Mouse (Mus musculus) A20 (cell line): Measurements from ENCODE around the gene Ube2q2.
"Not testable (repeated sequence)": the region's sequence is repeated elsewhere in the genome, so short reads cannot be mapped to it uniquely, and the experiment has no call there.

Experiments
- DNase-seq: peaks from one replicate; pipeline ENCODE4 v3.0.0-alpha.2; 2011; ENCODE audit warnings: low read depth, low spot score

The Ube2q2 gene

DNA sequence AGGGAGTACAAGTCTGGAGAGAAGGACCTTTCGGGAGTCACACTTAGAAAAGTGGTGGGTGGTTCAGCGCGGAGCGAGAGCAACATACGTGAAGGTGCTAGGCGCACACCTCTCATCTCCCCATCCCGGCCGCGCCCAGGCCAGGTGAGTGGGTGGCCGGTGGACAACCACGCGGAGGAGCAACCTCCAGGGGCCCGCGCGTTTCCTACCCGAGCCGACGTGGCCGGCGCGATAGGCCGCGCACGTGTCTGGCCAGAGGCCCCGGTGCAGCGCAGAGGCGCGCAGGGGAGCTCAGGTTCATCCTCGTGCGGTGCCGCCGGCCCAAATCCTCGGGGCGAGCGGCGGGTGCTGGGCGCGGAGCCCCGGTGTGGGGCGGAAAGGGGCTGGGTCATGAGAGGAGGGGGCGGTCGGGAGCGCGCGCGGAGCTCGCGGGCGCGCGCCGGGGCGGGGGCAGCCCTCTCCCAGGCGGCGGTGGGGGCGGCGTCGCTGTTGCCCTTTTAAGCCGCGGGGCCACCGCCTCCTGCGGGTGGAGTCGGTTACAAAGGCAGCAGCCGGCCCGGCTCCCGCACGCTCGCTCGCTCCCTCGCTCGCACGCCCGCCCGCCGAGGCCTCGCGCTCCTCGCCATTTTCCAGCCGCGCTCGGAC is at the start of gene Ube2q2:
TSS of gene Ube2q2 (plus strand) at position 1 of the 645 bp plus-strand sequence.
- DNase-seq, result peak; percentile 89

DNA sequence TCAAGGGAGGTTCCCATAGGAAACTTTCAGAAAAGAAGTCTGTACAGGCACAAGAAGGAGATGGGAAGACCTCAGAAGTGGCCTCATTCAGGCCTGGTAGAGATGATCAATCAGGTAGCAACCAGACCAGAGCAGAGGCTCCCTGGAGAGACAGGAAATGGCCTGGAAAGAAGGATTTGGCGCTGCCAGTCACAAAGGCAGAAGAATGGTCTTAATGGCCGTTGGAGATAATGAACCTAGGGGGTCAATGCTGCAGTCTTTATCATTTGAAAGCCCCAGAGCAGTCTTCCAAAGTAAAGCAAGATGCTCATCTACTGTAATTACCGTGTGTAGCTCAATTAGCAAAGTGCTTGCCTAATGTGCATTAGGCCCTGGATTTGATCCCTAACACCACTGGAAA is 47.5 kb upstream of the Ube2q2 start:
- DNase-seq, result no peak

DNA sequence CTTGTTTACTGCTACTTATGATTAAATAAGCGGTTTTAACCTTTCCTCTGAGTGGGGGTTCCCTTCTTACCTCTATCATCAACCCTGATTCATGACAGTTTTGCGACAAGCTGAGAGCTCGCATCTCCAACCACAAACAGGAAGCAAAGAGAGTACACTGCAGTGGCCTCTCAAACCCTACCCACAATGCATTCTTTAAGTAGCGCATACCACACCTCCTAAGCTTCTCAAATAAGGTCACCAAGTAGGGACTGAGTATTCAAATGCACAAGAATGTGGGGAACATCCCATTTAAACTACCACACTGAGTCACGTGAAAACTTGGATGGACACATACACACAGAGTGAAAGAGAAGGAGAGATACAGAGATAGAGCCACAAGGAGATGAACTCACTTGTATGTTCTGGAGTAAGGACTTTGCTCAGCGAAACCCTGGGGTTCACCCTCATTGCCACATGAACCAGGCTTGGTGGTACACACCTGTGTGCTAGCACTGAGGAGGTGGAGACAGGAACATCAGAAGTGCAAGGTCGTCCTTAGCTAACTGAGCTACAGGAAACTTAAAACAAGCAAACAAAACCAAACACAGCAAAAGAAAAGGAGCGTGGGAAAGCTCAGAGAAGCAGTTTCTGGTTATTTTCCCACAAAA is 46.3 kb upstream of the Ube2q2 start:
- no peak for DNase-seq

- DNase-seq, result no peak
These were observed 45.6 kb upstream of the Ube2q2 start for GRCm38 (mm10) chr9:55102931-55103630.

- peak; percentile 89 for DNase-seq
These were observed 38.4 kb upstream of the Ube2q2 start for GRCm38 (mm10) chr9:55110059-55110834.

- not testable (repeated sequence) for DNase-seq
These were observed 37.8 kb upstream of the Ube2q2 start for GRCm38 (mm10) chr9:55110835-55111217.

- no peak for DNase-seq
These were observed 33.9 kb upstream of the Ube2q2 start for GRCm38 (mm10) chr9:55114752-55115151.

DNA sequence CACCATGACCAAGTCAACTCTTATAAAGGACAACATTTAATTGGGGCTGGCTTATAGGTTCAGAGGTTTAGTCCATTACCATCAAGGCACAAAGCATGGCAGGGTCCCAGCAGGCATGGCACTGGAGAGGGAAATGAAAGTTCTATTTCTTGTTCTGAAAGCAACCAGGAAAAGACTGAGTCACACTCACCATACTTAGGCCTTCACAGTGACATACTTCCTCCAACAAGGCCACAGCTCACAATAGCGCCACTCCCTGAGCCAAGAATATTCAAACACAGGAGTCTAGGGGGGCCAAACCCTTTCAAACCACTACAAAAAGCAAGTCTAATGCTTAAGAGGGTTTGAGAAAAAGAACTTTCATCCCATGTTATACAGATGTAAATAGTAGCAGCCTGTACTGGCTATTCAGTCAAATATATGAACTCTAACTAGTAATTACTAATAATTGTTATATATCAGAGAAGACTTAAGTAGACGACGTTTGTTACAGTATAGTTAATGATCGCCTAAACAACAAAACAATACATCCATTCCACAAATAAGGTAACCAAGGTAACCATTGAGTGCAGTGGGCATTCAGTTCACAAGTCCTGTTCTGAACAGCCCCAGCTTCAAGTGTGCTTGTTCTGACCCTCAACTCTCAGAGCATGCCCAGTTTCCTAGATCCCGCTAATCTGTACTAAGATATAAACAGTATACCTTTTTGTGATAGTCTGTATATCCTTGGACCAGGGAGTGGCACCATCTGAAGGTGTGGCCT is 31.2 kb upstream of the Ube2q2 start:
- DNase-seq, result peak; percentile 22

DNA sequence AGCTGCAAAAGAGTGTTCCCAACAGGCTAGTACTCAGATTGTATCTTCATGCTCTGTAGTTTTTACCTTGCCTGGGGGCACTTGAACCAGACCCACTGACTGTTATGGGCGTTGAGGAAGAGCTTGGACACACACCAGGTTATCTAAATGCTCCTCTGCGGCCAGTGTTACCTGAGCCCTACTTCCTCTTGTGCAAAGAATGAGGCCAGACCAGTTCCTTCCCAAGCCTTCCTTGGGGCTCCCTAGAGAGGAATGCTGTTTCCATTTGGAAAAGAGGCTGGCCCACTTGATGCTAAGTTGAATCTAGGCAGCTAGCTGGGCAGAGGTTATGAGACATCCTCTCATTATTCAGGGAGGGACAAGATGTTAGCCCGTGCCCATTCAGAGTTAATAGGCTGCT is 26.1 kb upstream of the Ube2q2 start:
- DNase-seq, result no peak

DNA sequence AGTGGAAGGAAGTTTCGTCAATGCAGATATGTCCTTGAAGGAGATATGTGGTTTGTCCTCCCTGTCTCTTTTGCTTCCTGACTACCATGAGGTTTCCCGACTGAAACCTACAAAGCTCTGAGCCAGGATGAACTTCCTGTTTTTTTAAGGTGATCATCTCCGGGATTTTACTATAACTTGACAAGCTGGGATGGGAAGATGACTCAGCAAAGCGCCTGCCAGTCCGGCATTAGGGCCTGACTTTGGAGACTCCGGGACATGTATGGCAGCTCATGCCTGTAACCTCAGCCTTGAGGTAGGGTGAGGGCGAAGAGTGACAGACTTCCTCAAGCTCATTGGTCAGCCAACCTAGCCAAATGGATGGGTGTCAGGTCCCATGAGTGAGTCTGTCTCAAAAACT is 22.9 kb upstream of the Ube2q2 start:
- DNase-seq, result no peak

DNA sequence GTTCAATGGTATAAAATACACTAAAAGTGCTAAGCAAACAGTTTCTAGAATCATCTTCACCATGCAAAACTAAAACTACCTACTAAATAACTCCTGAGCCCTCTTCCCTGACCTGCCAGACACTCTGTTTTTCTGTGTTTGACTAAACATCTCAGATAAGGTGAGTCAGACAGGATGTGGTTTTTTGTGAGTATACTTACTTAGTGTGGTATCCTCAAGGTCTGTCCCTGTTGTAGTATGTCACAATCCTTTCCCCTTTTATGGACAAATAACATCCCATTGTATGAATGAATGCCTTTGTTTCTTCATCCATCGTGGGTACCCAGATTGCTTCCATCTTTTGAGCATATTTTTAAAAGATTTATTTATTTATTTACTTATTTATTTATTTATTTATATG is 22.4 kb upstream of the Ube2q2 start:
- DNase-seq, result no peak

DNA sequence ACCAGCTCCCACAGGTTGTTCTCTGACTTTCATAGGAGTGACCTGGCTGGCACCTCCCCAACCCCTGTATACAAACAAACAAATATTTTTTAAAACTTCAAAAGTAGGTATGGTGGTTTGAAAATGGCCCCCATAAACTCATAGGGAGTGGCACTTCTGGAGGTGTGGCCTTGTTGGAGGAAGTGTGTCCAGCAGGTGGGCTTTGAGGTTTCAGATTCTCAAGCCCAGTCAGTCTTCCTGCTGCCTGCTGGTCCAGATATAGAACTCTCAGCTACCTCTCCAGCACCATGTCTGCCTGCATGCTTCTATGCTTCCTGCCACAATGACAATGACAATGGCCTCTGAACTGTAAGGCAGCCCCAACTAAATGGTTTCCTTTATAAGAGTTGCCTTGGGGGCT is 16.8 kb upstream of the Ube2q2 start:
- no peak for DNase-seq

GRCm38 (mm10) chr9:55136576-55136975 is 12.1 kb upstream of the Ube2q2 start:
- no peak for DNase-seq

DNA sequence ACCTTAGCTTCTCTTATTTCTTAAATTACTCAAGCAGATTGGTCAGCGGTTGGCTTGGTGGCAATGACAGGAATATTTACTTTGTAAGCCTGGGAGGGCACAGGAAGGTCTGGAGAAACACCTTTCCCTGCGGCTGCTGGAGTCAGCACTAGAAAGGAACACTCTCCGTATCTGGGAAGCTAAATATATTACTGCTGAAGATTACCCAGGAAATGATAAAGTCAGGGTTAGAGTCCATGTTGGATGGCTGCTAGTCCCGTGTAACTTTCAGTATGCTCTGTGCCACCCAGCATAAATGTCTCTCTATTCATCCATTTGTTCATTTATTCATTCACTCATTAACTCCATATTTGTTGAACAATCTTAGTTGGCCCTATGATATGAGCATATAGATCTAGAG is 11.5 kb upstream of the Ube2q2 start:
- DNase-seq, result no peak

DNA sequence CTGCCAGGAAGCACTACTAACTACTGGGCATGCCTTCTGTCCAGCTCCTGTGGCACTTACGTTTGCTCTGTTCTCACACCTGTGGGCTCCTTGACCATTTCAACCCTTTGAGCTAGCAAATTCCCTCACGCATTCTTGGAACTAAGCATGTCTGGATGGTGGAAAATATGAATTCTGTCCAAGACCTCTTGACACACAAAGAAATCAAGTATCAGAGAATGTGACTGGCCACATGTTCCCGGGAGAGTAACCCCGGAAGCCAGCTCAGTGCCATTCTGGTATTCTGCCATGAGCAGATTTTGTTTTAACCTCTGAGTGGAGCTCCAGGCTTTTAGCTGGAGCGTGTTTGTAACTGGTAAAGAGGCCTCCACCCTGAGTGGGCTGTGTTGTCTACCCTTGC is 8.7 kb upstream of the Ube2q2 start:
- no peak for DNase-seq

DNA sequence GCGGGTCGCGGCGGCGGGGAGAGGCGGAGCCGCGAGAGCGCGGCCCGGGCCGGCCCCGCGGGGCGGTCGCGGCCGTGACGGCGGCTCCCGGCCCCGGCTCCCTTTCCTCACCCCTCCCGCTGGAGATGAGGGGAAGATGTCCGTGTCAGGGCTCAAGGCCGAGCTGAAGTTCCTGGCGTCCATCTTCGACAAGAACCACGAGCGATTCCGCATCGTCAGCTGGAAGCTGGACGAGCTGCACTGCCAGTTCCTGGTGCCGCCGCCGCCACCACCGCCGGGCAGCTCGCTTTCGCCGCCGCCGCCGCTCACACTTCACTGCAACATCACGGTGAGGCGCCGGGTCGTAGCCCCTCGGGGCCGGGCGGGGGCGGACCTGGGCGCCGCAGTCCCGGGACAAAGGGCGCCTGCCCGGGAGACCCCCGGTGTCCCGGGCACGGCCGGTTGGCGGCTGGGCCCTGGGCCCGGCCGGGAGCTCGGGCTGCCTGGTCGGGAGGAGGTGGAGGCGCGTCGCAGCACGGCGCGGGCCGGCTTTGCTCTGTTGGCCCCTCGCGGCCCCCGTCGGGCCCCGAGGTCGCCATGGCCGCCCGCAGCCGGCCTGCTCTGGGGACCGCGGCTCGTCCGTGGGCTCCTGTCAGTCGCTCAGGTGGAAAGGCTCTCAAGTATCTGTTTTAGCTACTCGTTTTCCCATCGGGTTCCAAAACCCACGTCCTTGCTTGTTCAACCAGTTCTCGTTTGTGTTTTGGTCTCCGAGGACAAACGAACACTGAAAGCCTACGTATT is 1.0 kb downstream of the Ube2q2 start:
- DNase-seq, result peak; percentile 78

DNA sequence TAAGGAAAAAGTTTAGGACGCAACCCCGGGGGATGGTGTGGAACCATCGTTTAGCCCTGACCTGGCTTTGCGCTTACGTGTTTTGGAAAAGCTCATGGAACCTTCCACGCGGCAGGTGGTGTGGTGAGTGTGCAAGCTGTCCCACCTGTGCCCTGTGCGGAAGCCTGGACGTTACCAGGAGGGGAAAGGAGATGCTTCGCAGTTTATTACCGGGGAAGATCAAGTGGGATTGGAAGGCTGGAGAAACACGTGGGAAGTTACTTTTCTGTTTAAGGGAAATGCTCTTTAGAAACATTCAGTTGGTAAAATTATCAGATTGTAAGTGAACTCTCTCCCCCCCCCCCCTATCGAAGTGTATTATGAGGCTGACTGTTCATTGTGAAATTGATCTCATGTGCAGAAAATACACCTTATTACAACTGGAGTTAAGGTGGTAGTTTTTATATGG is 1.6 kb downstream of the Ube2q2 start:
- DNase-seq, result no peak

GRCm38 (mm10) chr9:55151096-55151495 is 2.4 kb downstream of the Ube2q2 start:
- peak; percentile 48 for DNase-seq

GRCm38 (mm10) chr9:55152935-55153334 is 4.3 kb downstream of the Ube2q2 start:
- DNase-seq, result peak; percentile 51

- DNase-seq, result no peak
These were observed 22.2 kb downstream of the Ube2q2 start for GRCm38 (mm10) chr9:55170655-55171412.
